Mouse (Mus musculus) CH12F3 (cell line): ENCODE data around the gene Olfr692.
"Not testable (repeated sequence)": the region's sequence is repeated elsewhere in the genome, so short reads cannot be mapped to it uniquely, and the experiment has no call there.

Experiments
- in situ Hi-C: fragments of 300-500 bp; cut with MboI; formaldehyde crosslinking; loops from 2 replicates; pipeline ENCODE4 v1.14.3; 2020; ENCODE audit warnings: low sequenced_read_pairs

The Olfr692 gene

GRCm38 (mm10) chr7:105367930-105368329, at the start of gene Olfr692:
Gene Olfr692 (plus strand): TSS chr7:105368230.
- in situ Hi-C loops: no loop called here

- in situ Hi-C loops: no loop called here
Measured at GRCm38 (mm10) chr7:105325302-105325701, 42.7 kb upstream of the Olfr692 start.

- in situ Hi-C loops: no loop called here
Measured at GRCm38 (mm10) chr7:105334004-105334403, 34.0 kb upstream of the Olfr692 start, which contains the start of gene Olfr690. Gene Olfr690 (minus strand): TSS chr7:105334104.

- in situ Hi-C loops: no loop called here
Measured at GRCm38 (mm10) chr7:105342170-105342569, 25.9 kb upstream of the Olfr692 start, which contains the start of gene Olfr691. Gene Olfr691 (minus strand): TSS chr7:105342270.

- in situ Hi-C loops: no loop called here
Measured at GRCm38 (mm10) chr7:105342752-105343151, 25.3 kb upstream of the Olfr692 start.

GRCm38 (mm10) chr7:105356064-105356463, 12.0 kb upstream of the Olfr692 start:
- in situ Hi-C loops: not testable (repeated sequence)

- in situ Hi-C loops: not testable (repeated sequence)
Measured at GRCm38 (mm10) chr7:105356487-105356886, 11.5 kb upstream of the Olfr692 start.

- in situ Hi-C loops: no loop called here
Measured at GRCm38 (mm10) chr7:105361713-105362112, 6.3 kb upstream of the Olfr692 start.

- in situ Hi-C loops: no loop called here
Measured at GRCm38 (mm10) chr7:105367268-105367667, 762 bp upstream of the Olfr692 start.

GRCm38 (mm10) chr7:105368521-105368920, 491 bp downstream of the Olfr692 start:
- in situ Hi-C loops: no loop called here

GRCm38 (mm10) chr7:105372912-105373311, 4.9 kb downstream of the Olfr692 start:
- in situ Hi-C loops: no loop called here

GRCm38 (mm10) chr7:105373509-105373908, 5.5 kb downstream of the Olfr692 start:
- in situ Hi-C loops: no loop called here

- in situ Hi-C loops: no loop called here
Measured at GRCm38 (mm10) chr7:105373976-105374375, 5.9 kb downstream of the Olfr692 start.

GRCm38 (mm10) chr7:105374866-105375265, 6.8 kb downstream of the Olfr692 start, which contains the start of gene Gm5901:
Gene Gm5901 (plus strand): TSS chr7:105375038.
- in situ Hi-C loops: no loop called here

GRCm38 (mm10) chr7:105380329-105380728, 12.3 kb downstream of the Olfr692 start:
- in situ Hi-C loops: no loop called here

GRCm38 (mm10) chr7:105387696-105388095, 19.7 kb downstream of the Olfr692 start:
- in situ Hi-C loops: no loop called here

GRCm38 (mm10) chr7:105390236-105390635, 22.2 kb downstream of the Olfr692 start:
- in situ Hi-C loops: no loop called here

GRCm38 (mm10) chr7:105394606-105395005, 26.6 kb downstream of the Olfr692 start:
- in situ Hi-C loops: no loop called here

GRCm38 (mm10) chr7:105395131-105395820, 27.2 kb downstream of the Olfr692 start:
- in situ Hi-C loops: no loop called here

- in situ Hi-C loops: no loop called here
Measured at GRCm38 (mm10) chr7:105396126-105396525, 28.1 kb downstream of the Olfr692 start.

GRCm38 (mm10) chr7:105399058-105399934, 31.3 kb downstream of the Olfr692 start:
- in situ Hi-C loops: no loop called here
